In genomic region chr9:101282651-101283050, GRCm38 (mm10) we compare ENCODE assay signal across 22 mouse cellular contexts. TPM values are rescaled to one million over a fixed set of nuclear protein-coding genes. Genes with fewer than 3 reads are reported as not detected.
DNase-seq lines count a peak whose midpoint lies in the region; TF ChIP-seq lines count a peak whose summit lies in the region.
"Had no signal": no experiment of that assay in that cellular context is flagged by ENCODE, and none has a peak within 500 bp of the region (broad histone marks: within the 10 kb centered on the region; RNA-seq: fewer than 3 reads in every experiment).

No protein-coding gene starts in this region.

- H3K9ac ChIP-seq in liver, adult 2 months (ENCODE audit: low read depth, low read length), result no peak overlapping the region
- H3K9ac ChIP-seq: embryonic facial prominence, embryonic 12.5 days; forebrain, embryonic 12.5 days; heart, embryonic 12.5 days; hindbrain, embryonic 15.5 days had no signal

- TF ChIP-seq CTCF in liver, adult 2 months (IDR thresholded peaks at IDR 0.05; ENCODE audit: low read depth, low read length), result no peak

- H3K27ac ChIP-seq in liver, adult 2 months (replicated peaks; ENCODE audit: insufficient read depth, low read depth, low read length), result no peak overlapping the region
- H3K27ac ChIP-seq: embryonic facial prominence, embryonic 12.5 days; forebrain, embryonic 12.5 days; heart, adult 2 months; hindbrain, embryonic 15.5 days had no signal

- H3K36me3 ChIP-seq in liver, adult 2 months (ENCODE audit: control insufficient read depth, insufficient read depth, low read length), result no peaks in the 10 kb centered on the region
- H3K36me3 ChIP-seq: embryonic facial prominence, embryonic 12.5 days; forebrain, embryonic 12.5 days; heart, embryonic 12.5 days; hindbrain, embryonic 15.5 days had no signal

- WGBS in liver, adult 2 months, result 21% methylated on average over 6 of the region's 6 CpGs

- no peak overlapping the region for H3K4me3 ChIP-seq in liver, adult 2 months (ENCODE audit: insufficient read depth, low read depth, low read length)
- H3K4me3 ChIP-seq: embryonic facial prominence, embryonic 12.5 days; forebrain, embryonic 12.5 days; heart, adult 2 months; heart, embryonic 12.5 days; hindbrain, embryonic 15.5 days had no signal

- no peaks in the 10 kb centered on the region for H3K27me3 ChIP-seq in liver, adult 2 months (ENCODE audit: control insufficient read depth, insufficient read depth, low read length)
- H3K27me3 ChIP-seq: CH12.LX; embryonic facial prominence, embryonic 12.5 days; forebrain, embryonic 12.5 days; heart, embryonic 12.5 days; hindbrain, embryonic 15.5 days; Patski had no signal

- no peaks in the 10 kb centered on the region for H3K79me2 ChIP-seq in liver, adult 2 months (ENCODE audit: control insufficient read depth, insufficient read depth, low read length)

- no peak for TF ChIP-seq POLR2A in liver, adult 2 months (IDR thresholded peaks at IDR 0.05; ENCODE audit: extremely low read depth, insufficient read depth, low read length)

- peak; percentile 39 for DNase-seq in heart, adult 11 months
- no peak for DNase-seq in heart, adult 18-20 months
- DNase-seq in kidney, adult 18-20 months, result peak; percentile 24
- no peak for DNase-seq in kidney, postnatal 10 days
- DNase-seq in liver, adult 2 months (ENCODE audit: extremely low read depth, low read depth, low spot score), result peak; percentile 90
- no peak for DNase-seq in liver
- peak; percentile 39 for DNase-seq in kidney, postnatal 14 days
- no peak for DNase-seq in urinary bladder, postnatal 4 days (ENCODE audit: low spot score in 2 of 2)
- DNase-seq: adrenal gland, adult 2 months; adrenal gland, postnatal 25 days; cerebellum, adult 2 months; cerebellum, postnatal 10 days; embryo, embryonic 11 days; gastrocnemius, postnatal 36 days; heart, adult 2 months; heart, postnatal 36 days had no signal

- peaks cover 7% of the 10 kb centered on the region; the same call in 1 of the 2 replicates for H3K4me1 ChIP-seq in liver, adult 2 months (ENCODE audit: control insufficient read depth, insufficient read depth, low read length)
- H3K4me1 ChIP-seq: embryonic facial prominence, embryonic 12.5 days; forebrain, embryonic 12.5 days; heart, embryonic 12.5 days; hindbrain, embryonic 15.5 days had no signal

RNA-seq across cellular contexts. Expression of gene Ppp2r3a, which starts 31.1 kb away (rescaled TPM):
- 100 to 1,000 TPM; 206 to 224 TPM for total RNA-seq in heart, adult 18-20 months (2021)
- 10.6 and 14.3 TPM in 2 replicates for total RNA-seq in liver, adult 2 months (2014; rRNA removed)
- 2.1 and 2.3 TPM in 2 replicates for polyA plus RNA-seq in liver, adult 2 months (2012; rRNA removed)

Comparison
In these comparisons a context has a peak if more than half of its experiments do, and no peak if none do; other contexts are left out.
1. DNase-seq: peak in heart, adult 11 months (single experiment), kidney, adult 18-20 months (single experiment), liver, adult 2 months (single experiment) and kidney, postnatal 14 days (single experiment); none in heart, adult 18-20 months (0 of 2), kidney, postnatal 10 days (single experiment), liver (single experiment) and urinary bladder, postnatal 4 days (0 of 2).
2. RNA of gene Ppp2r3a, which starts 31.1 kb away (total RNA-seq): 206 to 224 TPM in heart, adult 18-20 months; 10.6 to 14.3 TPM in liver, adult 2 months; every median in the first group is over 10 times any median in the second.